Mouse (Mus musculus) kidney, adult 2 months (tissue): ENCODE results near the gene 4930426L09Rik. TPM values are rescaled to one million over a fixed set of nuclear protein-coding genes. Genes with fewer than 3 reads are reported as not detected.

Experiments used
- DNase-seq: peaks from one replicate; pipeline ENCODE4 v3.0.0; 2021
- H3K27ac ChIP-seq: fragments of 200-500 bp; 2 replicates; pipeline ENCODE4 v1.5.1; 2012; ENCODE audit warnings: low read depth, low read length, control low read depth, inconsistent platforms; ENCODE audit not compliant: insufficient read depth
- H3K27me3 ChIP-seq: fragments of 200-500 bp; replicated peaks from 2 replicates; pipeline ENCODE4 v1.6.1; 2012; ENCODE audit warnings: mild to moderate bottlenecking, moderate library complexity, low read length, inconsistent platforms; ENCODE audit not compliant: control insufficient read depth, insufficient read depth
- H3K36me3 ChIP-seq: fragments of 200-500 bp; 2 replicates; pipeline ENCODE4 v1.6.1; 2012; ENCODE audit warnings: mild to moderate bottlenecking, moderate library complexity, low read length, inconsistent platforms; ENCODE audit not compliant: control insufficient read depth, insufficient read depth
- H3K4me1 ChIP-seq: fragments of 200-500 bp; 2 replicates; pipeline ENCODE4 v1.6.1; 2011; ENCODE audit warnings: low read length; ENCODE audit not compliant: control insufficient read depth, insufficient read depth
- H3K4me3 ChIP-seq: fragments of 200-500 bp; 2 replicates; pipeline ENCODE4 v1.5.1; 2011; ENCODE audit warnings: mild to moderate bottlenecking, low read depth, low read length, control low read depth; ENCODE audit not compliant: insufficient read depth
- CTCF ChIP-seq: fragments of 200-500 bp; conservative IDR thresholded peaks from 2 replicates; pipeline ENCODE4 v1.5.1; 2011; ENCODE audit warnings: low read depth, mild to moderate bottlenecking, control low read depth, low read length, moderate library complexity, mixed read lengths; ENCODE audit not compliant: insufficient read depth, insufficient read length
- POLR2A ChIP-seq: fragments of 200-500 bp; IDR thresholded peaks from one replicate; pipeline ENCODE4 v1.6.1; 2011; ENCODE audit warnings: low read depth, low read length, control low read depth
- WGBS: fragments of 180-500 bp; shearing (Covaris S2); methylation state at CpG from one replicate; pipeline ENCODE4 v1.1.7; 2018; 5-methylcytosine and 5-hydroxymethylcytosine counted together
- polyA plus RNA-seq: library from polyadenylated mRNA; depleted of rRNA; stranded (reverse); fragments of >200 nt; gene quantifications from 2 replicates; pipeline ENCODE4 v1.2.3, GENCODE M21; 2012; rRNA removed

The 4930426L09Rik gene
- 0.38 and 0.56 TPM in 2 replicates for polyA plus RNA-seq

- no peaks in the 10 kb centered on the region for H3K4me1 ChIP-seq
- H3K27ac ChIP-seq: peak within 1 kb of the TSS; percentile 92
- TF ChIP-seq POLR2A (peak; percentile 54), CTCF (no peak)
- H3K27me3 ChIP-seq: no peaks in the 10 kb centered on the region
- H3K4me3 ChIP-seq: peak within 1 kb of the TSS; percentile 65
- no peaks in the 10 kb centered on the region for H3K36me3 ChIP-seq
- peak; percentile 94 for DNase-seq
- 2% methylated on average over 66 of the region's 66 CpGs for WGBS
Measured at GRCm38 (mm10) chr2:18998054-18998478, at the start of gene 4930426L09Rik, which contains the start of gene Pip4k2a. 4930426L09Rik (plus strand) TSS chr2:18998343. Pip4k2a (minus strand) TSS chr2:18998126.

DNA sequence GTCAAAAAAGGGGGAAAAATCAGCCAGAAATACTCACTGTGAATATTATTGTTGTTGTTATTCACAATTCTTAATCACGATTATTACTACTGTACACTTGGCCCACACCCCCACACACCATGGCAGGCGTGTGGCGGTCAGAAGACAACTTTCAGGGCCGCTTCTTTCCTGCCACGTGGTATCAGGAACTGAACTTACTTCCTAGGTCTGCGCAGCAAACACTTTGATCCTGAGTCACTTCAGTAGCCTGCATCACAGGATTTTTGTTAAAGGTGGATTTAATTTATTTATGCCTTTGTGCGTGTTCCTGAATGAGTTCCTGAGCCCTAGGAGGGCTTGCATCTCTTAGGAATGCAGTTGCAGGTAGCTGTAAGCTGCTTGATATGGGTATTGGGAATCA lies 49.4 kb upstream of the 4930426L09Rik start:
- TF ChIP-seq POLR2A (no peak), CTCF (no peak)
- H3K4me3 ChIP-seq: no peak overlapping the region
- no peaks in the 10 kb centered on the region for H3K27me3 ChIP-seq
- DNase-seq: peak; percentile 22
- WGBS: 70% methylated on average over 7 of the region's 7 CpGs
- H3K27ac ChIP-seq: no peak overlapping the region
- H3K36me3 ChIP-seq: no peaks in the 10 kb centered on the region
- H3K4me1 ChIP-seq: peaks cover 16% of the 10 kb centered on the region; the same call in 1 of the 2 replicates

DNA sequence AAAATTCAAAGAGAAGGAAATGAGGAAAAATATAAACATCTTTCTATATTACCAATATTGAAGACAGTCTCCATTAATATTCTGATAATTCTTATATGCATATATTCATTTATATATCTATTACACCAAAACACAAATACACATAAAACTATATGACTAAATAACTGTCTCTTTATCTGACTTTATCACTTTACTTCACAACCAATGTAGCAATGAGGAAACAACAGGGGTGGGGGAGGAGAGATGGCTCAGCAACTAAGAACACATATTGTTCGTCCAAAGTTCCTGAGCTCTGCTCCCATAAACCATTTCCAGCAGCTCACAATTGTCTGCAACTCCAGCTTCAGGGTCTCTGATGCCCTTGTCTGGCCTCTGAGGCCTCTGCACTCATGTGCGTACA lies 47.4 kb upstream of the 4930426L09Rik start:
- WGBS: 73% methylated on average over 2 of the region's 2 CpGs
- Histone ChIP-seq H3K27ac (no peak overlapping the region), H3K4me1 (peaks cover 17% of the 10 kb centered on the region; the same call in 1 of the 2 replicates), H3K36me3 (no peaks in the 10 kb centered on the region), H3K27me3 (no peaks in the 10 kb centered on the region), H3K4me3 (no peak overlapping the region)
- no peak for DNase-seq
- no peak for TF ChIP-seq CTCF
- no peak for TF ChIP-seq POLR2A

DNA sequence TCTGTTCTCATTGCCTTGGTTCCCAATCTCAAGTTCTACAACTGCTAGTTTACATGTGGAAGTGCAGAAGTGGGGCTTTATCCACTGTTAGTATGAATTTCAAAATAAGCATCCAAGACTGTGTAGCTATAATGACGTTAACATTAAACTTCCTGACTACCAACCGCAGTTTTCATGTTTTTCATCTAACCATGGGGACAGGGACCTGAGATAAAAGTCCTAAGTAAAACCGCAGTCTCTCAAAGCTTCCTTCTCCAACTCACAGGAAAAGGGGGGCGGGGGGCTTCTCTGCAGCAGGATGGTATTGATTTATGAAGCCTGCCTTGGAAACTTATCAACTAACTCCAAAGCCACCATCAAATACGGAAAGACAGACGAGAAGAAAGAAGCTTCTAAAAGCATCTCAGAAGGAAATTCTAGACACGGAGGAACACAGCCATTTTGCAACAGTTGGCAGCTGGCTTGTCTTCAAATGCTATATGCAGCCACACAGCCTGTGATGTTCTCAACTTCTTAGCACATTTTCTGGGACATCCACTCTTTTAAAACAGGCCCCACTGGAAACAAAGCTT lies 46.0 kb upstream of the 4930426L09Rik start:
- TF ChIP-seq CTCF: no peak
- TF ChIP-seq POLR2A: no peak
- H3K4me3 ChIP-seq: no peak overlapping the region
- 38% methylated on average over 7 of the region's 7 CpGs for WGBS
- DNase-seq: no peak
- H3K27ac ChIP-seq: peak overlapping the region; percentile 17; the same call in 1 of the 2 replicates
- no peaks in the 10 kb centered on the region for H3K36me3 ChIP-seq
- H3K4me1 ChIP-seq: peaks cover 14% of the 10 kb centered on the region; the same call in 1 of the 2 replicates
- no peaks in the 10 kb centered on the region for H3K27me3 ChIP-seq

GRCm38 (mm10) chr2:18954422-18954821 lies 43.7 kb upstream of the 4930426L09Rik start:
- no peak for TF ChIP-seq CTCF
- no peak for TF ChIP-seq POLR2A
- Histone ChIP-seq H3K4me1 (peaks cover 8% of the 10 kb centered on the region; the same call in 1 of the 2 replicates), H3K36me3 (no peaks in the 10 kb centered on the region), H3K4me3 (no peak overlapping the region), H3K27ac (no peak overlapping the region), H3K27me3 (no peaks in the 10 kb centered on the region)
- no peak for DNase-seq
- WGBS: 90% methylated on average over 4 of the region's 4 CpGs

GRCm38 (mm10) chr2:18955022-18955421 lies 43.1 kb upstream of the 4930426L09Rik start:
- no peak for TF ChIP-seq POLR2A
- TF ChIP-seq CTCF: no peak
- H3K36me3 ChIP-seq: no peaks in the 10 kb centered on the region
- 59% methylated on average over 4 of the region's 4 CpGs for WGBS
- H3K4me1 ChIP-seq: peaks cover 8% of the 10 kb centered on the region; the same call in 1 of the 2 replicates
- no peak overlapping the region for H3K27ac ChIP-seq
- H3K27me3 ChIP-seq: no peaks in the 10 kb centered on the region
- DNase-seq: no peak
- H3K4me3 ChIP-seq: no peak overlapping the region

GRCm38 (mm10) chr2:18955671-18956070 lies 42.5 kb upstream of the 4930426L09Rik start:
- WGBS: 84% methylated on average over 13 of the region's 13 CpGs
- peaks cover 8% of the 10 kb centered on the region; the same call in 1 of the 2 replicates for H3K4me1 ChIP-seq
- no peak for DNase-seq
- H3K36me3 ChIP-seq: no peaks in the 10 kb centered on the region
- no peak for TF ChIP-seq POLR2A
- no peaks in the 10 kb centered on the region for H3K27me3 ChIP-seq
- H3K4me3 ChIP-seq: no peak overlapping the region
- H3K27ac ChIP-seq: no peak overlapping the region
